Mouse (Mus musculus) Muller cell, postnatal 12 days (primary cell): ENCODE data around the gene Cirbp.

ENCODE experiments used
- DNase-seq: peaks from one replicate; pipeline ENCODE4 v3.0.0-alpha.2; 2015; ENCODE audit errors: inconsistent ontology term

Gene Cirbp

DNA sequence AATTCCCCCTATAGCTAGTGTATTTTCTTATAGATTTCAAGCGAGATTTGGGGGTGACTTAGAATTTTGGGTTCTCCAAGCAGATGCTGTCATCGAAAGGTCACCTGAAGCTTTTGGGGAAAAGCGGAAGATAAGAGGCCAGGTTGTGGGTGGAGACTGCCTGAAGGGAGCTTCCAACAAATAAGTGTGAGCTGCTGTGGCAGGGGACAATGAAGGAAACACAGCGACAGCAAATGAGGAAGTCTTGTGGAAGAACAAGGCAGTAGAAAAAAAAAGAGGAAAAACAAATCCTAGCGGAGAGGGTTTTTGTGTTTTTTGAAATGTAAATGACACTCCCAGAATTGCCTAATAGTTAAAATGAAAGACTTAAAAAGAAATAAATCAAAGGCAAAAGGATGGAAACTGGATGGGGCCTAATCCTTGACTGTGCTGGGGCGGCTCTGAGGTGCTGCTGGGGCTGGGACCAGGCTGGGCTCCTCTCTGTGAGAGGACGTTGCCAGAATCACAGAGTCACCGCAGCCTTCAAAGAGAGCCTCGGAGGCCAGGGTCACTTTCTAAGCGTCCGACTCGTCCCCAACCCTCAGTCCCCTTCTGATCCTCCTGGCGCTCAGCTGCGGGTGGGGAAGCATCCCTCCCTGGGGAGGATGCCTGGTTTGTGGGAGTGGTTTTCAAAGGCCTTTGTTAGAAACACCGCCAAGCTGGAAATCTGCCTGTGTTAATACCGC lies 49.4 kb downstream of the Cirbp start:
- no peak for DNase-seq

DNA sequence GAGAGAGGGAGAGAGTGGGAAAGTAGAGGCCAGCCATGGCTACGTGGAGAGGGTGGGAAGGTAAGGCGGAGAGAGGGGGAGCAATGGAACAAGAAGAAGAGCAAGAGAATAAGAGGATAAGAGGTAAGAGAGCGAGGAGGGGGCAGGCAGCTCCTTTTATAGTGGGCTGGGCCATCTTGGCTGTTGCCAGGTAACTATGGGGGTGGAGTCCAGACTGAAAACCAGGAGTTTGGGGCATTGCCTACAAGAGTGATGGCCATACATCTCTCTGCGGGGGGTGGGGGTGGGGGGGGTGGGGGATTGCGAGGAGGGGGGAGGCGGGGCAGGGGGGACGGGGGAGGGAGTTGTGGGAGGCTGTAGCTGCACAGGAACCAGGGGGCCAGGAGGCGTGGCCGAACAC lies 54.9 kb downstream of the Cirbp start:
- no peak for DNase-seq
